Mouse (Mus musculus) lung, adult 18-20 months (tissue): ENCODE results near the gene Zfp58.
"Not testable (repeated sequence)": the region's sequence is repeated elsewhere in the genome, so short reads cannot be mapped to it uniquely, and the experiment has no call there.

Experiments
- DNase-seq, 2 experiments: peaks; one replicate each; pipeline ENCODE4 v3.0.0; 2022; ENCODE audit warnings: mixed read lengths in 2 of 2

Zfp58 gene

GRCm38 (mm10) chr13:67500084-67500719, at the start of gene Zfp58:
TSS of gene Zfp58 (minus strand) at chr13:67500555.
- peak; percentile 89 to 91 for DNase-seq

DNA sequence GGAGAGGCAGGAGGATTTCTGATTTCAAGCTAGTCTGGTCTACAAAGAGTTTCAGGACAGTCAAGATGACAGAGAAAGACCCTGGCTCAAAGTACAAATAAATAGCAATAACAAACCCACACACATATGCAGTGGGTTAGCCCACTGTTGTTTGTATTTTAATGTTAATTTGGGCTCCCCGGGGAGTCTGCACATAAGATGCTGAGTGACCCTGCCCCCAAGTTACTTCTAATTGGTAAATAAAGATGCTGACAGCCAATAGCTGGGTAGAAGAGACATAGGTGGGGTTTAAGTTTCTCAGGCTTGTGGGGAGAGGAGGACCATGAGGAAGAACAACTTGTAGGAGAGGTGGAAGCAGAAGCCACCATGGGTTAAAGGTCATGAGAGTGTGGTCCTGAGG, 45.6 kb upstream of the Zfp58 start:
- no peak for DNase-seq

- DNase-seq = no peak
Observed at GRCm38 (mm10) chr13:67527049-67527730, 26.8 kb upstream of the Zfp58 start.

DNA sequence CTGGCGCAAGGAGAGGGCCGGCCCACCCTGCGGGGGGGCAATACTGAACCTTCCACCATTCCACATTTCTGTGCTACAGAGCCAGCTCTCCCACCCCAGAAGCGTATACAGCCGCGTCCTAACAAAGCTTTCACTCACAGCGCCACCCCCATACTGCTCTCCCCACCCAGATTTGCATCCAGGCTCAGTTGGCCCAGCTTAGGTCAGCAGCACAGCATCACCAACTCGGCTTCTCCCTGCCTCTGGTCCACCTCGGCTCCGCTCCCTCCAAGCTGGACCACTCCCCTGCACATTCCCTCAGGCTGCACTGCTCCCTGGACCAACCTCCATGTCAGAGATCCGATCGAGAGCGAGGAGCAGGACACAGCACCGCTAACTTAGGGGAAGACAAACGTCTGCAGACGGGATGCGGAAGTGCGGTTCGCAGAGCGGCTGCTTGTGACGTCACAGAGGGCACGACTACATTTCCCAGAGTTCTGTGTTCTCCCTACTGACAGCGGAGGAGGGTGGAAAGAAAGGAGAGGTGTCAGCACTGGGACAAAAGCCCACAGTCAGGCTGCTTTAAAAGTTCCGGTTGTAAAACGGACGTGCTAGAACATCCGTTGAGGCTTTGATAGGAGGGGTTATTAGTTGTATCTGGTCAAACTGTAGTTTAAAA, 25.5 kb upstream of the Zfp58 start, which contains the start of the genes Gm26965 and Zfp87:
Gene Gm26965, minus strand, starts transcription at position 399 of the 658 bp plus-strand sequence.
Gene Zfp87, minus strand, starts transcription at position 425 of the 658 bp plus-strand sequence.
- DNase-seq = peak; percentile 95 to 96

- no peak for DNase-seq
Observed at GRCm38 (mm10) chr13:67500908-67501307, 553 bp upstream of the Zfp58 start.

GRCm38 (mm10) chr13:67495631-67496030, 4.7 kb downstream of the Zfp58 start:
- DNase-seq = no peak

GRCm38 (mm10) chr13:67484424-67484811, 15.9 kb downstream of the Zfp58 start:
- no peak for DNase-seq

DNA sequence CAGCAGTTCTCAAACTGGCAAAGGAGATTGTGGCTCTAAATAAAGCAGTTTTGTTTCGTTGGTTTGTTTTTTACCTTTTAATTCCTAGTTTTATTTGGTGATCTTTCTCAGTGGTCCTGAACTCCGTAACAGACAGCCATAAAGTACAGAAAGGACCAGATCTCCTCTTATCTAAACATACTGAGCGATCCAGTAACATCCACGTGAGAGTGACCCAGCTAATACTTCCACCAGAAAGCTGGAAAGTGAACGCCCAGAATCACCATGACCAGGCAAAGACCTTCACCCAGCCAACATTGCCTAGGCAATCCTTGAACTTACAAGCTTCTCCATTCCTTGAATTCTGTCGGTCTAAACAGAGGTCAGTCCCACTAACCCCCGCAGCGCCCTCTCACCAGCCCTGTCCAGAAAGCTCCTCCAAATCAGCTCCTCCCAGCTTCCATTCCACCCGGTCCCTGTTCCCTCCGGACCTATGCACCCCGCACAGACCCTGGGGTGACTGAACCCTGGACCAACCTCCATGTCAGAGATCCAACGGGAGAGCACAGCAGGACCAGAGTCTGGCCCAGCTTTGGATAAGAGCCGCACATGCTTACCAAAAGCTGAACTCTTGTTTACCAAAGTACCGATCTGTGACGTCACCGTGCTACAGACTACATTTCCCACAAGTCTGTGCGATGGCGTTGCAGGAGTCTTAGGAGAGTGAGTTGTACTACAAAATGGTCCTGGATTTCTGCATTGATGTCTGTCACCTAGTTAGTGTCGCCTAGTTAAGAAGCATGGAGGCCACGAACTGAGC, 16.5 kb downstream of the Zfp58 start, which contains the start of gene Zfp874b:
Gene Zfp874b, minus strand, starts transcription at position 634 of the 799 bp plus-strand sequence.
- DNase-seq = peak; percentile 91 to 93

- no peak for DNase-seq
Observed at GRCm38 (mm10) chr13:67481528-67481927, 18.8 kb downstream of the Zfp58 start.

DNA sequence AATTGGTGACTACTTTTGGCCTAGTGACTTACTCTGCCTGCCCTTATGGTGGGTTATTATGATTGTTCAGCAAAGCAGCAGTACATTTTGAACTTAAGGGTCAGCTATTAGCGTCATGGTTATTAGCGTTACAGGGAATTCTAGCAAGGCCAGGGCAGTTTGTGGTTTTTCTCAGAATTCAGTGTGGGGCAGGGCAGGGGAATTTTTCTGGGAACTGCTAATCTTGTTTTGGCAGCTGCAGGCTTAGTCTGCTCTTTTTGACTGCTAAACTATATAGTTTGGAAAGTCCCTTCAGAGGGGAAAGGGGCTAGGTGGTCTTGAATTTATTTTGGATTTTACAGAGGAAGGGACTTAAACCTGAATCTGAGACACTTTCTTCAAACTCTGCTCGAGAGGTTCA, 31.1 kb downstream of the Zfp58 start:
- DNase-seq = no peak

GRCm38 (mm10) chr13:67463506-67464185, 36.7 kb downstream of the Zfp58 start:
- not testable (repeated sequence) for DNase-seq

DNA sequence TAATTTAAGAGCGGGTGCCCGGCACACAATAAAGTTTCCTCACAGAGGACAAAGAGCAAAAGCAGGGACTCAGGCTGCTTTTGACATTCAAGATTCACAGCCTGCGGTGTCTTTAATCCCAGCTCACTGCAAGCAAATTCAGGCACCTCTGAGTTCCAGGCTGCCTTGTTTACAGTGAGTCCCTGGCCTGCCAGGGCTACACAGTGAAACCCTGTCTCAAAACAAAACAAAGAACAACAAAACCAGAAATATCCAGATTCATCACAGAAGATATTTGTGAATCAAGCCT, 48.4 kb downstream of the Zfp58 start:
- no peak for DNase-seq

DNA sequence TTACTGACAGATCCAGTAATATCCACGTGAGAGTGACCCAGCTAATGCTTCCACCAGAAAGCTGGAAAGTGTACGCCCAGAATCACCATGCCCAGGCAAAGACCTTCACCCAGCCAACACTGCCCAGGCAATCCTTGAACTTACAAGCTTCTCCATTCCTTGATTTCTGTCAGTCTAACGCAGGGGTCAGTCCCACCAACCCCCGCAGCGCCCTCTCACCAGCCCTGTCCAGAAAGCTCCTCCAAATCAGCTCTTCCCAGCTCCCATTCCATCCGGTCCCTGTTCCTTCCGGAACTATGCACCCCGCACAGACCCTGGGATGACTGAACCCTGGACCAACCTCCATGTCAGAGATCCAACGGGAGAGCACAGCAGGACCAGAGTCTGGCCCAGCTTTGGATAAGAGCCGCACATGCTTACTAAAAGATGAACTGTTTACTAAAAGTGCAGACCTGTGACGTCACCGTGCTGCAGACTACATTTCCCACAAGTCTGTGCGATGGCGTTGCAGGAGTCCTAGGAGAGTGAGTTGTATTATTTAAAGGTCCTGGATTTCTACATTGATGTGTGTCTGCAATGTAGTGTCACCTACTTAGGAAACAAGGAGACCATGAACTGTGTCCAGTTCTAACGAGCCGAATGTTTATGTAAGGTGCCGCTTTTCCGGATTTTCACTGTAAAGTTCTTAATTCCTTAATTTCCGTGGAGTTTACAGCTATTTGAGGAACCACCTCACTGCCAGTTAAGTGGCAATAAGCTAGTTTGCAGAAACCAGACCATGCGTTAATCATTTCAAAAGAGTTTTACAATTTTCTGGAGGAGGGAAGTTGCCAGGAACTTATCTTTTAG, 49.0 kb downstream of the Zfp58 start, which contains the start of gene Zfp874a:
Gene Zfp874a, minus strand, starts transcription at position 453 of the 849 bp plus-strand sequence.
- peak; percentile 94 to 95 for DNase-seq
